In the genomic region with DNA sequence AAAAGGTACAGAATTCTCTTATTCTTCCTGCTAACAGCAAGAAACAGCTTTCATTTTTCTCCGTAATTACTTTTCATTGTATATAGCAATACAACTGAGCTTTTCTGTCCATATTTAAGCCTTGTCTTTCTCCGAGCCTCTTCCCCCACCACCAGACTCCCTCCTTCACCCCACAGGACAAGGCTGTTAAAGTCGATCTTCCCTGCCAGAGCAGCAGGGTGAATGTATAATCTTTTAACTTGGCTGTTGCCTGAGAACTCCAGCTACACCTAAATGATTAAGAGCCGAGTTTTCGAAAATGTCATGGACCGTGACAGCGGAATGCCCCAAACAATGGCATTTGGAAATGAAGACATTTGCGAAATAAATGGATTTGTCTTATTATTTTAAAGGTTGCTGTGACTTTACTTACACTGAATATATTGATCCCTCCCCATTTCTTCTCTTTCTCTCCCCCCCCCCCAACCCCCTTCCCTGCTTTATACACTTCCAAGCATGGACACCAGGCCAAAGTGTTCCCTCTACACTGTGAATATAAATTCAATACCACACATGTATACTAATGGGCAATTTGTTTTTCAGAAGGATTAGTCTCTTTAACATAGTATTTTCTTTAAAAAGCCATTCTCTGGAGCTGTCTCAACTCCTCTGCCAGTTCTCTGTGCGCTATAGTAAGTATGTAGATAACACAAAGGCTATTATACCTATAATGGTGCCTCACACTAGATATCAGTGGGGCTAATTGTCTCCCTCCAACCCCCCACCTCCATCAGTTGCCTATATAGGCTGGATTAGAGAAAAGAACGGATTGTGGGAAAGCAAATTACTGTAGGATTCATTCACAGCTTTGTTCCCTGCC, we compare ENCODE assay signal across 16 mouse cellular contexts.
DNase-seq lines count a peak whose midpoint lies in the region; ATAC-seq lines count a peak whose summit lies in the region.
"Had no signal": no experiment of that assay in that cellular context is flagged by ENCODE, and none has a peak within 500 bp of the region (broad histone marks: within the 10 kb centered on the region; RNA-seq: fewer than 3 reads in every experiment).

No protein-coding gene starts in this region.

- H3K9ac ChIP-seq in forebrain, embryonic 11.5 days (ENCODE audit: low read length) = no peak overlapping the region
- peak overlapping the region; percentile 31; the same call in 1 of the 2 replicates for H3K9ac ChIP-seq in hindbrain, embryonic 14.5 days
- H3K9ac ChIP-seq: heart, embryonic 15.5 days; stomach, embryonic 15.5 days had no signal

- ATAC-seq in forebrain, embryonic 11.5 days (replicated peaks; ENCODE audit: low FRiP score) = peak; percentile 65
- ATAC-seq in hindbrain, embryonic 14.5 days (ENCODE audit: low FRiP score) = no peak; the same call in 1 of the 2 replicates

- no peak overlapping the region for H3K4me2 ChIP-seq in forebrain, embryonic 11.5 days (ENCODE audit: low read depth, low read length, severe bottlenecking)
- H3K4me2 ChIP-seq in hindbrain, embryonic 14.5 days (replicated peaks) = peak overlapping the region; percentile 22
- H3K4me2 ChIP-seq: heart, embryonic 15.5 days; stomach, embryonic 15.5 days had no signal

- no peaks in the 10 kb centered on the region for H3K36me3 ChIP-seq in forebrain, embryonic 11.5 days (ENCODE audit: control insufficient read depth, insufficient read depth, low read length)
- no peaks in the 10 kb centered on the region for H3K36me3 ChIP-seq in hindbrain, embryonic 14.5 days (replicated peaks; ENCODE audit: control insufficient read depth, insufficient read depth)
- no peaks in the 10 kb centered on the region for H3K36me3 ChIP-seq in limb, embryonic 10.5 days
- H3K36me3 ChIP-seq: heart, embryonic 15.5 days; stomach, embryonic 15.5 days had no signal

- peak; percentile 5 for DNase-seq in brain, adult 2 months (ENCODE audit: low read depth, low spot score)
- no peak for DNase-seq in forebrain, embryonic 11.5 days (ENCODE audit: low spot score)
- no peak for DNase-seq in hindbrain, embryonic 14.5 days (ENCODE audit: low spot score)
- DNase-seq in limb, embryonic 10.5 days (ENCODE audit: low spot score) = no peak
- DNase-seq in urinary bladder, postnatal 25 days (ENCODE audit: low spot score) = no peak
- DNase-seq in frontal cortex, postnatal 36 days (ENCODE audit: low spot score in 2 of 2) = no peak
- no peak for DNase-seq in right cerebral cortex, postnatal 36 days (ENCODE audit: low spot score in 2 of 2)
- no peak for DNase-seq in layer of hippocampus, adult 11-12 months (ENCODE audit: low spot score)
- DNase-seq: cerebellum, adult 8-10 months; gastrocnemius, postnatal 25 days; layer of hippocampus, postnatal 36 days; lung, adult 2 months; thymus, postnatal 4 days had no signal

- peak overlapping the region; percentile 50; the same call in 1 of the 2 replicates for H3K27ac ChIP-seq in forebrain, embryonic 11.5 days (ENCODE audit: low read depth, low read length)
- peak overlapping the region; percentile 69 for H3K27ac ChIP-seq in hindbrain, embryonic 14.5 days
- H3K27ac ChIP-seq in limb, embryonic 10.5 days = 0 out of 2 replicates have a peak overlapping the region, but pooled peaks have one; percentile 4
- H3K27ac ChIP-seq: heart, embryonic 15.5 days; stomach, embryonic 15.5 days had no signal

- H3K4me3 ChIP-seq in forebrain, embryonic 11.5 days (ENCODE audit: low read depth, low read length) = no peak overlapping the region
- no peak overlapping the region for H3K4me3 ChIP-seq in hindbrain, embryonic 14.5 days (replicated peaks; ENCODE audit: low read length)
- no peak overlapping the region for H3K4me3 ChIP-seq in limb, embryonic 10.5 days
- H3K4me3 ChIP-seq: heart, embryonic 15.5 days; megakaryocyte, embryonic 14.5 days; stomach, embryonic 15.5 days had no signal

- no peaks in the 10 kb centered on the region for H3K27me3 ChIP-seq in forebrain, embryonic 11.5 days (ENCODE audit: control insufficient read depth, insufficient read depth, low read length)
- H3K27me3 ChIP-seq in hindbrain, embryonic 14.5 days (ENCODE audit: control insufficient read depth, insufficient read depth, low read length) = no peaks in the 10 kb centered on the region
- no peaks in the 10 kb centered on the region for H3K27me3 ChIP-seq in limb, embryonic 10.5 days (ENCODE audit: low read depth, poor library complexity, severe bottlenecking)
- H3K27me3 ChIP-seq: heart, embryonic 15.5 days; megakaryocyte, embryonic 14.5 days; stomach, embryonic 15.5 days had no signal

- WGBS in forebrain, embryonic 11.5 days = 49% methylated on average over 10 of the region's 10 CpGs
- 40% methylated on average over 10 of the region's 10 CpGs for WGBS in hindbrain, embryonic 14.5 days
- WGBS in limb, embryonic 10.5 days = 73% methylated on average over 10 of the region's 10 CpGs

- no peaks in the 10 kb centered on the region for H3K9me3 ChIP-seq in forebrain, embryonic 11.5 days (ENCODE audit: control insufficient read depth, low read length)
- no peaks in the 10 kb centered on the region for H3K9me3 ChIP-seq in hindbrain, embryonic 14.5 days (ENCODE audit: control insufficient read depth, low read length)
- H3K9me3 ChIP-seq in limb, embryonic 10.5 days (replicated peaks) = no peaks in the 10 kb centered on the region
- H3K9me3 ChIP-seq: heart, embryonic 15.5 days; megakaryocyte, embryonic 14.5 days; stomach, embryonic 15.5 days had no signal

- peaks cover 10% of the 10 kb centered on the region for H3K4me1 ChIP-seq in forebrain, embryonic 11.5 days (replicated peaks; ENCODE audit: control insufficient read depth, insufficient read depth, low read length)
- H3K4me1 ChIP-seq in hindbrain, embryonic 14.5 days (replicated peaks; ENCODE audit: control insufficient read depth, insufficient read depth, low read length) = peaks cover 24% of the 10 kb centered on the region
- H3K4me1 ChIP-seq in limb, embryonic 10.5 days = peaks cover 22% of the 10 kb centered on the region
- H3K4me1 ChIP-seq: heart, embryonic 15.5 days; megakaryocyte, embryonic 14.5 days; stomach, embryonic 15.5 days had no signal

Comparison
In these comparisons a context has a peak if more than half of its experiments do, and no peak if none do; other contexts are left out.
1. H3K27ac ChIP-seq: peak in every context shown above with its lines; median percentile 69 in hindbrain, embryonic 14.5 days; 50 in forebrain, embryonic 11.5 days; 4 in limb, embryonic 10.5 days.